Mouse (Mus musculus): Measurements from ENCODE around the gene Trappc4. TPM values are rescaled to one million over a fixed set of nuclear protein-coding genes. Genes with fewer than 3 reads are reported as not detected.
"Not testable (repeated sequence)": the region's sequence is repeated elsewhere in the genome, so short reads cannot be mapped to it uniquely, and the experiment has no call there.

Gene Trappc4
- 99.5 and 107 TPM in 2 replicates for polyA plus RNA-seq (2014; fragmentation: Nextera tagmentation; extraction: Ambion mirVana)

- H3K4me3 ChIP-seq (ENCODE audit: low read depth, low read length) = peak within 1 kb of the TSS; percentile 91
- peaks cover 5% of the 10 kb centered on the region for H3K4me1 ChIP-seq (replicated peaks; ENCODE audit: control insufficient read depth, insufficient read depth, low read length)
- peak; percentile 94 for ATAC-seq (replicated peaks; ENCODE audit: low FRiP score)
- peak within 1 kb of the TSS; percentile 74 for H3K4me2 ChIP-seq
- H3K36me3 ChIP-seq (ENCODE audit: control insufficient read depth, insufficient read depth, low read length) = peaks cover 49% of the 10 kb centered on the region
- H3K9ac ChIP-seq (ENCODE audit: low read depth, low read length) = peak within 1 kb of the TSS; percentile 97
- H3K9me3 ChIP-seq (ENCODE audit: control insufficient read depth, low read length) = no peaks in the 10 kb centered on the region
- WGBS = under 1% methylated on average over 51 of the region's 51 CpGs
- peak within 1 kb of the TSS; percentile 71 for H3K27ac ChIP-seq (ENCODE audit: low read depth, low read length)
- H3K27me3 ChIP-seq (replicated peaks; ENCODE audit: control insufficient read depth, insufficient read depth, low read length) = no peaks in the 10 kb centered on the region
- DNase-seq (ENCODE audit: low spot score) = peak; percentile 98
Measured at GRCm38 (mm10) chr9:44406906-44407751, at the start of gene Trappc4, which contains the start of gene Rps25. Gene Trappc4 (minus strand): TSS chr9:44407600. Gene Rps25 (plus strand): TSS chr9:44407139.

DNA sequence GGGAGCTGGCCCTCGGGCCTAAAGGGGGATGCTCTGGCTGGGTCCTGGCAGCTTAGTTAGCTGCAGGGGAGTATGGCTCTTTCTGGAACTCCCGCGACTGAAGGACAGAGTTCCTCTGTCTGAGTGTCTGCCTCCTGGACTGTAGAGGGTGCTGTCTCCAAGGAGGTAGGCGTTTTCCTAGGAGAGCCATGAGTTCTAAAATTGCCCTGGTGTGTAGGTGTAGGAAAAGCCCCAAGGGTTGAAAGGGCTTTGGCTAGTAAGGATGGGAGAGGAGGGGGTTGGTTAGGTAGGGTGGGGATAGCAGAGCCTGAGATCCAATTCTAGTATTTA, 47.5 kb upstream of the Trappc4 start, which contains the start of gene Upk2:
Gene Upk2 (minus strand): TSS at position 86 of the 330 bp plus-strand sequence.
- H3K4me3 ChIP-seq (ENCODE audit: low read depth, low read length) = no peak within 1 kb of the TSS
- ATAC-seq (replicated peaks; ENCODE audit: low FRiP score) (no peak), DNase-seq (ENCODE audit: low spot score) (no peak)
- H3K4me1 ChIP-seq (replicated peaks; ENCODE audit: control insufficient read depth, insufficient read depth, low read length) = no peaks in the 10 kb centered on the region; the same call in 1 of the 2 replicates
- no peak within 1 kb of the TSS for H3K4me2 ChIP-seq
- H3K36me3 ChIP-seq (ENCODE audit: control insufficient read depth, insufficient read depth, low read length) = no peaks in the 10 kb centered on the region
- no peaks in the 10 kb centered on the region for H3K9me3 ChIP-seq (ENCODE audit: control insufficient read depth, low read length)
- peaks cover 40% of the 10 kb centered on the region for H3K27me3 ChIP-seq (replicated peaks; ENCODE audit: control insufficient read depth, insufficient read depth, low read length)
- 31% methylated on average over 4 of the region's 4 CpGs for whole genome bisulfite sequencing
- H3K9ac ChIP-seq (ENCODE audit: low read depth, low read length) = no peak within 1 kb of the TSS; the same call in 1 of the 2 replicates
- no peak within 1 kb of the TSS for H3K27ac ChIP-seq (ENCODE audit: low read depth, low read length)

- no peak overlapping the region for H3K4me3 ChIP-seq (ENCODE audit: low read depth, low read length)
- no peak overlapping the region for H3K27ac ChIP-seq (ENCODE audit: low read depth, low read length)
- no peak overlapping the region; the same call in 1 of the 2 replicates for H3K9ac ChIP-seq (ENCODE audit: low read depth, low read length)
- ATAC-seq (replicated peaks; ENCODE audit: low FRiP score) (peak; percentile 63), DNase-seq (ENCODE audit: low spot score) (peak; percentile 70)
- no peak overlapping the region for H3K4me2 ChIP-seq
- no peaks in the 10 kb centered on the region for H3K9me3 ChIP-seq (ENCODE audit: control insufficient read depth, low read length)
- H3K4me1 ChIP-seq (replicated peaks; ENCODE audit: control insufficient read depth, insufficient read depth, low read length) = no peaks in the 10 kb centered on the region; the same call in 1 of the 2 replicates
- WGBS = 11% methylated on average over 14 of the region's 14 CpGs
- peaks cover 40% of the 10 kb centered on the region for H3K27me3 ChIP-seq (replicated peaks; ENCODE audit: control insufficient read depth, insufficient read depth, low read length)
- no peaks in the 10 kb centered on the region for H3K36me3 ChIP-seq (ENCODE audit: control insufficient read depth, insufficient read depth, low read length)
Measured at GRCm38 (mm10) chr9:44454132-44454890, 46.9 kb upstream of the Trappc4 start.

DNA sequence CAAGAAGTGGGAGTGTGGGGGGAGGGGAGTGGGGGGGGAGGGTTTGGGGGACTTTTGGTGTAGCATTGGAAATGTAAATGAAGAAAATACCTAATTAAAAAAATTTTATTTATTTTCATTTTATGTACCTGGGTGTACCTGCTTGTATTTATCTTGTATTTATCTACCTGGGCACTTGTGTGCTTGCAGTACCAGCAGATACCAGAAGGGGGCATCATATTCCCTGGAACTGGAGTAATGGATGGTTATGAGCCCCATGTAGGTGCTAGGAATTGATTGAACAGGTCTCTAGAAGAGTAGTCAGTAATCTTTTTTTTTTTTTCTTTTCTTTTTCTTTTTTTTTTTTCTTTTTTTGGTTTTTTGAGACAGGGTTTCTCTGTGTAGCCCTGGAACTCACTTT, 43.0 kb upstream of the Trappc4 start:
- ATAC-seq (replicated peaks; ENCODE audit: low FRiP score) = no peak
- Histone ChIP-seq H3K9me3 (ENCODE audit: control insufficient read depth, low read length) (no peaks in the 10 kb centered on the region), H3K27me3 (replicated peaks; ENCODE audit: control insufficient read depth, insufficient read depth, low read length) (peaks cover 18% of the 10 kb centered on the region), H3K27ac (ENCODE audit: low read depth, low read length) (no peak overlapping the region), H3K9ac (ENCODE audit: low read depth, low read length) (no peak overlapping the region), H3K4me3 (ENCODE audit: low read depth, low read length) (no peak overlapping the region), H3K4me2 (no peak overlapping the region), H3K4me1 (replicated peaks; ENCODE audit: control insufficient read depth, insufficient read depth, low read length) (no peaks in the 10 kb centered on the region; the same call in 1 of the 2 replicates), H3K36me3 (ENCODE audit: control insufficient read depth, insufficient read depth, low read length) (no peaks in the 10 kb centered on the region)
- DNase-seq (ENCODE audit: low spot score) = no peak

DNA sequence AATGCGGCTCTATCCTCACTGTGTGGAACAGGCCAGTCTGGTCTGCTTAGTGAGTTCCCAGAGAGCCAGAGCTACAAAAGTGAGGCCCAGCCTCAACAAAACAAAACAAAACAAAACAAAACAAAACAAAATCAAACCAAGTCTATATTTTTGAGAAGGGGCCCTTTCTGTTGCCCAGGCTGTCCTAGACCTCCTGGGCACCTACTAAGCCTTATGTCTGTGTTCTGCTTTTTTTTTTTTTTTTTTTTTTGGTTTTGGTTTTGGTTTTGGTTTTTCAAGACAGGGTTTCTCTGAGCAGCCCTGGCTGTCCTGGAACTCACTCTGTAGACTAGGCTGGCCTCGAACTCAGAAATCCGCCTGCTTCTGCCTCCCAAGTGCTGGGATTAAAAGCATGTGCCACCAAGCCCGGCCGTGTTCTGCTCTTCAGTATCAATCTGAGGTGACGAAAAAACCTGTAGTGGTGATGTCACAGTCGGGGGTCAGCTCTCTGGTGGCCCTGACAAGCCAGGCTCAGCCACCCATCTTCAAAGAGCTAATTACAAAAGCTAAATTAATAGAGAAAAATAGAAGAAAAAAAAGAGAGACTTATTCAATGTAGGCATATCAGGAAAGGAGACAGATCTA, 37.1 kb upstream of the Trappc4 start:
- not testable (repeated sequence) for H3K4me1 ChIP-seq (replicated peaks; ENCODE audit: control insufficient read depth, insufficient read depth, low read length); DNase-seq (ENCODE audit: low spot score); H3K27ac ChIP-seq (ENCODE audit: low read depth, low read length); H3K4me2 ChIP-seq; ATAC-seq (replicated peaks; ENCODE audit: low FRiP score); H3K36me3 ChIP-seq (ENCODE audit: control insufficient read depth, insufficient read depth, low read length); H3K27me3 ChIP-seq (replicated peaks; ENCODE audit: control insufficient read depth, insufficient read depth, low read length); H3K4me3 ChIP-seq (ENCODE audit: low read depth, low read length); H3K9me3 ChIP-seq (ENCODE audit: control insufficient read depth, low read length); H3K9ac ChIP-seq (ENCODE audit: low read depth, low read length)
- 76% methylated on average over 7 of the region's 7 CpGs for WGBS

GRCm38 (mm10) chr9:44440961-44441360, 33.6 kb upstream of the Trappc4 start, which contains the start of gene Foxr1:
Gene Foxr1 (minus strand): TSS chr9:44441136.
- no peak within 1 kb of the TSS for H3K4me3 ChIP-seq (ENCODE audit: low read depth, low read length)
- DNase-seq (ENCODE audit: low spot score) = no peak
- no peaks in the 10 kb centered on the region for H3K36me3 ChIP-seq (ENCODE audit: control insufficient read depth, insufficient read depth, low read length)
- H3K4me2 ChIP-seq = no peak within 1 kb of the TSS
- no peak within 1 kb of the TSS for H3K27ac ChIP-seq (ENCODE audit: low read depth, low read length)
- H3K9me3 ChIP-seq (ENCODE audit: control insufficient read depth, low read length) = no peaks in the 10 kb centered on the region
- no peaks in the 10 kb centered on the region for H3K4me1 ChIP-seq (replicated peaks; ENCODE audit: control insufficient read depth, insufficient read depth, low read length)
- no peak within 1 kb of the TSS for H3K9ac ChIP-seq (ENCODE audit: low read depth, low read length)
- 56% methylated on average over 19 of the region's 19 CpGs for WGBS
- no peak for ATAC-seq (replicated peaks; ENCODE audit: low FRiP score)
- H3K27me3 ChIP-seq (replicated peaks; ENCODE audit: control insufficient read depth, insufficient read depth, low read length) = no peaks in the 10 kb centered on the region; the same call in 1 of the 2 replicates

DNA sequence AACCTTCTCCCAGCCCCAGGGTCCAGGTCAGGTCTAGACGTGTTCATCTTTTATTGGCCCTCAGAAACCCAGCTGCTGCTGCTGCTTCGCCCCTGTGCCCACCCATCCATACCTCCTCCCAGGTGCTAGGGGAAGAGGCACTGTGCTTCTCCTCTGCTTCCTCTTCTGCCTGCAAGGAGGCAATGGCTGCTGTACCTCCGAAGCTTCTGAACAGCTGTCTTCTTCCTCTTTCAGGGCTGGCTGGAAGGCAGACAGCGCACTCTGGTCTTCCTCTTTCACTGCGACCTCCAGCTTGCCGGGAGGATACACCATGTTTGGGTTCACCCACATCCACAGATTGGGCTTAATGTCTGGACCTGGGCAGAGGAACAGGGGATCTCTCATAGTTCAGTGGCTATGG, 28.3 kb upstream of the Trappc4 start:
- no peak overlapping the region for H3K4me3 ChIP-seq (ENCODE audit: low read depth, low read length)
- DNase-seq (ENCODE audit: low spot score) (no peak), ATAC-seq (replicated peaks; ENCODE audit: low FRiP score) (no peak)
- H3K27ac ChIP-seq (ENCODE audit: low read depth, low read length) = no peak overlapping the region
- no peak overlapping the region for H3K4me2 ChIP-seq
- no peaks in the 10 kb centered on the region; the same call in 1 of the 2 replicates for H3K27me3 ChIP-seq (replicated peaks; ENCODE audit: control insufficient read depth, insufficient read depth, low read length)
- no peaks in the 10 kb centered on the region for H3K4me1 ChIP-seq (replicated peaks; ENCODE audit: control insufficient read depth, insufficient read depth, low read length)
- H3K9me3 ChIP-seq (ENCODE audit: control insufficient read depth, low read length) = no peaks in the 10 kb centered on the region
- WGBS = 51% methylated on average over 6 of the region's 6 CpGs
- H3K9ac ChIP-seq (ENCODE audit: low read depth, low read length) = no peak overlapping the region
- no peaks in the 10 kb centered on the region for H3K36me3 ChIP-seq (ENCODE audit: control insufficient read depth, insufficient read depth, low read length)

DNA sequence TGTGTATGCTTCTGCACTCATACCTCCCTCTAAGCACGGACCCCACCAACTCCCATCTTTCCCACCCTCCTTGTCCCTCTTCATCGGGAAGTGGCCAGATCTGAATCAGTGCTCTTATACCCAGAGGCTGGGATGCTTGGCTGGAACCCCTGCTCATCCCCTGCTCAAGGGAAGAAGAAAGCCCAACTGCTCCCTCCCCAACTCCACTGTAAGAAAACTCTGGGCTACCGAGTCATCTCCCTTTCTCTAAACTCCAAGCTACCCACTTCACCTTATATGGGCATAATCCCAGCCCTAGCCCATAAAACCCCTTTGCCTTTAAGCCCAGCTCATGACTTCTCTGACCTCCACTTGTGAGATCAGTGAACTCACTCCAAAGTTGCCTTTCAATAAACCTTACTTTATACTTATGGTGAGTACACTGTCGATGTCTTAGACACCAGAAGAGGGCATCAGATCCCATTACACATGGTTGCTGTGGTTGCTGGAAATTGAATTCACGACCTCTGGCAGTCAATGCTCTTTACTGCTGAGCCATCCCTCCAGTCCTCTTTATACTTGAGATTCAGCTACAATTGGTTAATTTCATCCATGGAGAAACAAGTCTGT, 25.3 kb upstream of the Trappc4 start:
- H3K27me3 ChIP-seq (replicated peaks; ENCODE audit: control insufficient read depth, insufficient read depth, low read length) = no peaks in the 10 kb centered on the region
- no peaks in the 10 kb centered on the region for H3K36me3 ChIP-seq (ENCODE audit: control insufficient read depth, insufficient read depth, low read length)
- no peak overlapping the region for H3K9ac ChIP-seq (ENCODE audit: low read depth, low read length)
- H3K27ac ChIP-seq (ENCODE audit: low read depth, low read length) = no peak overlapping the region
- WGBS = 44% methylated on average over 5 of the region's 5 CpGs
- no peak overlapping the region for H3K4me2 ChIP-seq
- H3K9me3 ChIP-seq (ENCODE audit: control insufficient read depth, low read length) = no peaks in the 10 kb centered on the region
- no peak overlapping the region for H3K4me3 ChIP-seq (ENCODE audit: low read depth, low read length)
- ATAC-seq (replicated peaks; ENCODE audit: low FRiP score) (no peak), DNase-seq (ENCODE audit: low spot score) (no peak)
- H3K4me1 ChIP-seq (replicated peaks; ENCODE audit: control insufficient read depth, insufficient read depth, low read length) = no peaks in the 10 kb centered on the region
